Mouse (Mus musculus) Patski (cell line): ENCODE measurements at regions not wholly inside any gene's neighbourhood (a gene's known extent, or its start where the extent isn't known, plus 50 kb on each side); places are given as distances from the start of the nearest gene placed in this dataset.

Source experiments
- ATAC-seq: fragments of 100-300 bp; one replicate; pipeline ENCODE4 v1.8.0; 2021
- CTCF ChIA-PET: fragments of 350-600 bp; sonication (Branson Sonifier 250); formaldehyde crosslinking; loops from one replicate; lab custom pipeline; 2022; ENCODE audit warnings: inconsistent platforms; lab: Charles Lee
- POLR2A ChIA-PET: fragments of 350-600 bp; sonication (Branson Sonifier 250); formaldehyde crosslinking; loops from one replicate; lab custom pipeline; 2022; ENCODE audit warnings: antibody characterized with exemption, inconsistent platforms; lab: Charles Lee
- DNase-seq: peaks from one replicate; pipeline ENCODE4 v3.0.0-alpha.2; 2011; ENCODE audit warnings: low read depth, low spot score
- H3K27me3 ChIP-seq: fragments of 371-371 bp; one replicate; pipeline ENCODE4 v1.5.1; 2021
- CTCF ChIP-seq: fragments of 100-300 bp; IDR thresholded peaks from one replicate; pipeline ENCODE4 v1.5.1; 2021
- in situ Hi-C: fragments of 300-500 bp; cut with MboI; formaldehyde crosslinking; loops from 3 replicates; pipeline ENCODE4 v1.11.1; 2018; ENCODE audit warnings: low pct_unique_long_range_greater_than_20kb, mixed read lengths

GRCm38 (mm10) chr9:31971801-31972628 is 58.8 kb upstream of the Barx2 start:
- no peaks in the 10 kb centered on the region for H3K27me3 ChIP-seq
- ATAC-seq (peak; percentile 60), DNase-seq (no peak)
- ChIA-PET CTCF (interaction anchor here (0.9 to 4.1 kb wide), 6 partner anchors 9 to 413 kb away, joined by 3 to 24 read pairs (median 4); no protein-coding TSS in a partner anchor), POLR2A (interaction anchor here (0.6 kb wide), 2 partner anchors 55 to 185 kb away, joined by 3 read pairs; no protein-coding TSS in a partner anchor)
- in situ Hi-C loops: loop anchor here (5.0 to 25.0 kb wide), 3 partner anchors 185 to 1115 kb away; no protein-coding TSS in a partner anchor
- peak; percentile 91 for TF ChIP-seq CTCF

- POLR2A ChIA-PET: no interaction called here
Measured at GRCm38 (mm10) chr9:31972629-31972993, 59.3 kb upstream of the Barx2 start.

GRCm38 (mm10) chr9:31976191-31976590 is 62.9 kb upstream of the Barx2 start:
- CTCF ChIA-PET: interaction anchor here (1.1 to 1.7 kb wide), 3 partner anchors 10 to 183 kb away, joined by 3 read pairs; no protein-coding TSS in a partner anchor
- no peak for DNase-seq
- in situ Hi-C loops: no loop called here
- no peak for TF ChIP-seq CTCF
- no peak for ATAC-seq
- no peaks in the 10 kb centered on the region for H3K27me3 ChIP-seq
- POLR2A ChIA-PET: no interaction called here

More at GRCm38 (mm10) chr9:31972629-31972993, 59.3 kb upstream of the Barx2 start:
- H3K27me3 ChIP-seq: no peaks in the 10 kb centered on the region
- in situ Hi-C loops: loop anchor here (5.0 to 25.0 kb wide), 3 partner anchors 185 to 1115 kb away; no protein-coding TSS in a partner anchor
- DNase-seq: no peak
- no peak for ATAC-seq
- TF ChIP-seq CTCF: no peak
- CTCF ChIA-PET: interaction anchor here (4.1 kb wide), 1 partner anchor 185 kb away, joined by 24 read pairs; no protein-coding TSS in a partner anchor

- CTCF ChIA-PET: interaction anchor here (1.3 kb wide), 1 partner anchor 180 kb away, joined by 4 read pairs; no protein-coding TSS in a partner anchor
- in situ Hi-C loops: no loop called here
- H3K27me3 ChIP-seq: no peaks in the 10 kb centered on the region
- ATAC-seq (no peak), DNase-seq (no peak)
- TF ChIP-seq CTCF: no peak
- POLR2A ChIA-PET: interaction anchor here (1.1 kb wide), 1 partner anchor 50 kb away, joined by 3 read pairs; no protein-coding TSS in a partner anchor
Measured at GRCm38 (mm10) chr9:31978071-31978470, 64.8 kb upstream of the Barx2 start.

- in situ Hi-C loops: no loop called here
- POLR2A ChIA-PET: interaction anchor here (0.7 kb wide), 1 partner anchor 182 kb away, joined by 5 read pairs; no protein-coding TSS in a partner anchor
- H3K27me3 ChIP-seq: no peaks in the 10 kb centered on the region
- ATAC-seq (no peak), DNase-seq (no peak)
- CTCF ChIA-PET: no interaction called here
- TF ChIP-seq CTCF: no peak
Measured at GRCm38 (mm10) chr9:31979211-31979610, 65.9 kb upstream of the Barx2 start.

GRCm38 (mm10) chr9:31980459-31980858 is 67.2 kb upstream of the Barx2 start:
- DNase-seq (no peak), ATAC-seq (no peak)
- in situ Hi-C loops: no loop called here
- ChIA-PET CTCF (interaction anchor here (1.0 kb wide), 1 partner anchor 26 kb away, joined by 3 read pairs; no protein-coding TSS in a partner anchor), POLR2A (interaction anchor here (1.1 kb wide), 1 partner anchor 119 kb away, joined by 3 read pairs; no protein-coding TSS in a partner anchor)
- H3K27me3 ChIP-seq: no peaks in the 10 kb centered on the region
- TF ChIP-seq CTCF: no peak

- in situ Hi-C loops: no loop called here
- H3K27me3 ChIP-seq: no peaks in the 10 kb centered on the region
- DNase-seq (no peak), ATAC-seq (no peak)
- CTCF ChIA-PET: interaction anchor here (1.7 kb wide), 1 partner anchor 11 kb away, joined by 5 read pairs; no protein-coding TSS in a partner anchor
- POLR2A ChIA-PET: no interaction called here
- no peak for TF ChIP-seq CTCF
Measured at GRCm38 (mm10) chr9:31983759-31984586, 70.7 kb upstream of the Barx2 start.

GRCm38 (mm10) chr9:31988826-31989225 is 75.6 kb upstream of the Barx2 start:
- no peak for TF ChIP-seq CTCF
- ATAC-seq: no peak

GRCm38 (mm10) chr9:31989581-31990360 is 76.5 kb upstream of the Barx2 start:
- ChIA-PET CTCF (no interaction called here), POLR2A (no interaction called here)
- in situ Hi-C loops: no loop called here
- no peak for TF ChIP-seq CTCF
- DNase-seq (no peak), ATAC-seq (no peak)
- H3K27me3 ChIP-seq: no peaks in the 10 kb centered on the region

More at GRCm38 (mm10) chr9:31988826-31989225, 75.6 kb upstream of the Barx2 start:
- H3K27me3 ChIP-seq: no peaks in the 10 kb centered on the region
- in situ Hi-C loops: no loop called here
- DNase-seq: no peak
- ChIA-PET CTCF (no interaction called here), POLR2A (interaction anchor here (0.5 kb wide), 1 partner anchor 342 kb away, joined by 3 read pairs; no protein-coding TSS in a partner anchor)
